Mouse (Mus musculus) megakaryocyte, adult 5-6 weeks (primary cell): ENCODE data around the gene Nhsl1. TPM values are rescaled to one million over a fixed set of nuclear protein-coding genes. Genes with fewer than 3 reads are reported as not detected.
"Not testable (repeated sequence)": the region's sequence is repeated elsewhere in the genome, so short reads cannot be mapped to it uniquely, and the experiment has no call there.

Experiments used
- ATAC-seq: 2 replicates; pipeline ENCODE4 v1.8.0; 2016; ENCODE audit warnings: mild to moderate bottlenecking, inconsistent platforms; ENCODE audit not compliant: poor library complexity, severe bottlenecking
- total RNA-seq, 2 experiments: library from RNA; stranded (forward) in 1 of 2; stranded (reverse) in 1 of 2; fragments of 153-499, 151-499 nt in 1 of 2; fragments of 221-1000, 200-1000 nt in 1 of 2; gene quantifications; 2 replicates each; pipeline versions ENCODE4 v1.2.3 to v1.2.4; 2015 to 2017

Nhsl1 gene
- total RNA-seq, 2 experiments from 2014 or later: 0.04 to 1.1 TPM

DNA sequence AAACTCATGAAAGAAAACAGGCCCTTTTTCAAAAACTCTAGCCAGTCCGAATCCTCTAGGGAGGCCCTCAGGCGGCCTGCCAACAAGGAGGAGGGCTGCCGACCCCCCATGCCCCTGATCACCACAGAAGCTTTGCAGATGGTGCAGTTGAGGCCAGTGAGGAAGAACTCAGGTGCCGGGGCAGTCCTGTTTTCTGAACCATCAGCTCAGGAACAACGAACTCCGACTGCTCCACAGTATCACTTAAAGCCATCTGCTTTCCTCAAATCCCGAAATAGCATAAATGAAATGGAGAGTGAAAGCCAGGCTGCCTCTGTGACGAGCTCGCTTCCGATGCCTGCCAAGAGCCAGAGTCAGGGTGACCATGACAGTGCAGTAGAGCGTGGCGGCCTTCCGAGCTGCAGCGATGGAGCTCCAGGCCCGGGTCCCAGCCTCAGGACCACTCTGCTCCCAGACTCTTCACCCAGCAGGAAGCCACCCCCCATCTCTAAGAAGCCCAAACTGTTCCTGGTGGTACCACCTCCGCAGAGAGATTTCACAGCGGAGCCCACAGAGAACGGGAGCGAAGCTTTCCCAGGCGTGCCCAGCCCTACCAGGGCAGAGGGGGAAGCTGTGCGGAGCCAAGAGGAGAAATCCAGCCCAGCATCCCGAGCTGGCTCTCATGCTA, 207.5 kb downstream of the Nhsl1 start:
- no peak for ATAC-seq

DNA sequence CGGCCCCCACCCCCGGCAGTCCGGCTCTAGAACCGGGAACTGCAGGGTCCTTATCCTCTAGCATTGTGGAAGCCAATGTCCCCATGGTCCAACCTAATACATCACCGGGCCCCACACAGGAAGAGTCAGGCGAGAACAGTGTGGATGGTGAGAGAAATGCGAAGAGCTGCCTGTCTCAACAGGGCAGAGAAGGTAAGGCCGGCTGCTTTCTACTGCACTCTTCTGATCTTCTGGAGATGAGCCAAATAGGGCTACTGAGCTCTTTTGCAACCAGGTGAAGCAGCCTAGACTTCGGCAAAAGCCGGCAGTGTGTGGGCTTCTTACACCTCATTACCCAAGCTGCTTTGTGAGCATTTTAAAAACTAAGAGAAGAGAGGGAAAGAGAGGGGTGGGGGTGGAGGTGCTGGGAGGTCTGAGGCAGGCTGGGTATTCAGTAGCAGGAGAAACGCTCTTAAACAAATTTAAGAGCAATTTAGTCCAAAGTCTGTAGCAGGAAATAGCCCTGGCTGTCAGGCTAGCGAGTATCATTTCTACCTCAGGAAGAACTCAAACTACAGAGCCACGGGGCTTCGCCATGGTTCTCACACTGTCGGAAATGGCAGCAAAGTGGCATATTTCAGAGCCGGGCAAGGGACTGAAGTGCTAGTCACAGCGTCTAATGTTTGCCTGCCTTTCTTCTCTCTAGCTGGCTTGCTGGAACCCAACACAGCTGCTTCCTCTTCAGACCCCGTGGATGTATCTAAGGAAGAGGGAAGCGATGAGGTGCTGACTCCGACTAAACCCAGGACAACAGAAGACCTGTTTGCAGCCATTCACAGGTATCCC, 208.3 kb downstream of the Nhsl1 start:
- ATAC-seq: peak; percentile 61

DNA sequence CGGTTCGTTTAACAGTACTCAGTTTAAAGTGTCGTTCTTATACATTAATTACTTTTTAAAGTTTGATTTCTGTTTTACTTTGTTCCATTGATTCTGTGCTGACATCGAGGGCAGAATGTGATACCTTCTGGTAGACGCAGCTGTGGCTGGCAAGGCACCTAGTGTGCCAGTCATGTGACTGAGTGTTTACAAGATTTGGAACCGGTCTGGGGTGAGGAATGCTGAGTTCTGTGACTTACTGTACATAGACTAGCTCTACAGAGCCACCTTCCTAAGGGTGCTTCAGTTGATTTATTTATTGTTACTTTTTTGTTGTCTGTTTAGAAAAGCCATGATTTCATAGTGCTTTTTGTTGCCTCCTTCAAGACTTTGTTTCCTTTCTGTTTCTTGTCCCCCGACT, 209.0 kb downstream of the Nhsl1 start:
- ATAC-seq: no peak

DNA sequence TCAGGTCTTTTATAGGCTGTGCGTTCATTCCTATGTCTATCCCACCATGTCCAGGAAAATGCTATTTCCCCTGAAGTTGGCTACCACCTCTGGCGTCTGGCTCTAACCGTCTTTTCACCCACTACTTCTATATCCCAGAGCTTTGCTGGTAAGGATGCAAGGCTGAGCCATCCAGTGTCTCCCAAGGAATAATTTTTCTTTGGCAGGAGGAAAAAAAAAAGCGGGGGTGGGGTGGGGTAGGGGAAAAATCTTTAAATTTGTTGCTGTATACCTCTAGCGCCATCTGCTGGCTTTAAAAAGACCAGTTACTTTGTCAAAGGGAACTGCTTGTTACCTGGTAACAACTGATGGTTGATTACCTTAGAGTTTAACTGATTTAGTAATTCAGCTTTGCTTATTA, 209.7 kb downstream of the Nhsl1 start:
- 0 out of 2 replicates have a peak, but pooled peaks have one; percentile 47 for ATAC-seq

DNA sequence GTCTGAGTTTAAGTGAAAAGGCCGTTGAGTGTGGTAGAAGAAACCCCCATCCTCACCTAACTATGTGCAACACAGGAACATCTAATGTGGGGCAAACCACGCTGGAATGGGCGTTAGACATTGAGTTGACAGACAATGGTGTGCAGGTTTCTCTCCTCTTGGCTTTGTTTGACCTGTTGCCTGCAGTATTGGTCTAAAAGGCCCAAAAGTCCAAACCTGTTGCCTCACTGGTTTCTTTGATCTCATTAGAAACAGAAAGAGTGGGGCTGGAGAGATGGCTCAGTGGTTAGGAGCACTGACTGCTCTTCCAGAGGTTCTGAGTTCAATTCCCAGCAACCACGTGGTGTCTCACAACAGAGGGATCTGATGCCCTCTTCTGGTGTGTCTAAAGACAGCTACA, 210.4 kb downstream of the Nhsl1 start:
- ATAC-seq: no peak

DNA sequence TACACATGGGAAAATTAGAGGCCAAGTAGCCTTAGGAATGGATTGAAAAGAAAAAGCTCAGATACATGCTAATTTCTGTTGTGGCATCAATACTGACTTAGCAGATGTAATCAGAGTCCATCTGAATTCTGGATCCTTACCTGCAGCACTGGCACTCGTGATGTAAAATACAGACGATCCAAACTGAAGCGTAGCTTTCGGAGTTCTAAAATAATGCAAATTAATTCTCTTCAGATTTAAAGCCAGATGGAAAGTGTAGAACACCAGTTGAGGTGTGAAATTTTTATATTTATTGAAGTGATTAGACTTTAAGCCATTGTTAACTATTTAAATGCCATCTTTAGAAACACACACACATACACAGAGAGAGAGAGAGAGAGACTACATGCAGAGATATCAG, 211.4 kb downstream of the Nhsl1 start:
- no peak for ATAC-seq

DNA sequence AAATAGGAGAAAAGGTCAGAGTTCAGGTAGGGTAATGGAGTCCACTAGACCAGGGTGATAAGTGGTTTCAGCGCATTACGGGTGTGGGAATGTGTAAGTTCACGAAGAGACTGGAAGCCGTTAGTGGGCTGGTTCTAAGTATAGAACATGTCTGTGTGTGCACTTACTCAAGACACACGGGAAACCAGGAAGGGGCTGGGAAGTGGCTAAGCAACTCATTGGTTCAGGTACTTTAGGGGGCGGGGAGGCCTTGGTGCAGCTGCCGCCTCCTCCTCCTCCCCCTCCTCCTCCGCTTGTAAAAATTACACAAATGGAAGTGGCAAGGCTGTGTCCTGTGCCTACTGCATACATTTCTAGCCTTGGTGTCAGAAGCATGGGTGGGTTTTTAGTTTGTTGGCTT, 213.5 kb downstream of the Nhsl1 start:
- ATAC-seq: no peak

DNA sequence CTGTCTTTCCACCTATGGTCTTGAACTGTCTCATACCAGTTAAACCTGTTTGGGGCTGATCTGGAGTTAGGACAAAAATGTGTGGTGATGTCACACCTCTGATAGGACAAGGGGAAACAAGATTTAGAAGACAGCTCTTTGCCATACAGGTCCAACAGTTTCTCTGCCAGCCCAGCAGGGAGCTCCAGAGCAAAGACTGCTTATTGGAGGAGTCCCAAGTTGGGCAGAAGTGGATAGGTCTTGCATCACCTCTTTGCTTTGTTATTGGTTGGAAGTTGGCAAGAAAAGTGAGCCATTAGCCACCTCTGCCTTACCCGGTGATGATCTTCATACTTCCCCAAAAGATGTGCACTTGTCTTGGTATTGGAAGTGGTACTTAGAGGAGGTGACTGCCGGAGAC, 218.1 kb downstream of the Nhsl1 start:
- ATAC-seq: no peak

DNA sequence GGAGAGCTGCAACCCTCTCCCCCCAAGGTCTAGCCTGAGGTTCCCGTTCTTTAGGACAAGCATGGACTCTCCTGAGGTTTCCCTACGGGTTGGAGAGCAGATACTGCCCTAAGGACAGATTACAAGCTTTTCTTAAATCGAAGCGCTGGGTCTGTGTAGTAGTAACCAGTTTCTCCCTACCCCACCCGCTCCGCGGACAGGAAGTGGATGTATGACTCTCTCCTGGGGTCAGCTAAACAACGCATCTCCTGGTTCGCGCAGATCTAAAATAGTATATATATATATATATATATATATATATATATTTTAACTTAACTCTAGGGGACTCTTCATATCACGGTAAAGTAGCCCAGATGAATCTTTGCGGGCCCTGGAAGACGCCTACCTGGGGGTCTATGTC, 226.5 kb downstream of the Nhsl1 start:
- no peak for ATAC-seq

DNA sequence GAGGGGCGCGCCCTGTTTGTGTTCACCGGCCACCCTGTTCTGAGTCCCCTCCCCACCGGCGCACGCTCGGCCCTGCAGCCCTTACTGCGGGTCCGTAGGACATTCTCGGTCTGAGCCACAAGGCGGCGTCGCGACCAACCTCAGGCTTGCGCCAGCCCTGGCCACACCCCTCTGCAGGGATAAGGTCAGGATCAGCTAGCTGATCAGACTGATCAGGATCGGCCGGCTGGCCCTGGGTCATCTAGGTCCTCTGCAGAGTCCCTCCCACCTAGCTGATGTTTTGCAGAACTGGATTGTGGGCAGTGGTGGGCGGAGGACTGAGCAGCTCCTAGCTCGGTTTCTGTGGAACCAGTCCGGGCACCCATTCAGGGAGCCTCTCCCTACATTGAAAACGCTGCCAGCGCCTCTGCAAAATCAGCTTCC, 227.0 kb downstream of the Nhsl1 start, which contains the start of gene Hebp2:
Gene Hebp2 (minus strand): TSS at position 264 of the 423 bp plus-strand sequence.
- peak; percentile 88 for ATAC-seq

DNA sequence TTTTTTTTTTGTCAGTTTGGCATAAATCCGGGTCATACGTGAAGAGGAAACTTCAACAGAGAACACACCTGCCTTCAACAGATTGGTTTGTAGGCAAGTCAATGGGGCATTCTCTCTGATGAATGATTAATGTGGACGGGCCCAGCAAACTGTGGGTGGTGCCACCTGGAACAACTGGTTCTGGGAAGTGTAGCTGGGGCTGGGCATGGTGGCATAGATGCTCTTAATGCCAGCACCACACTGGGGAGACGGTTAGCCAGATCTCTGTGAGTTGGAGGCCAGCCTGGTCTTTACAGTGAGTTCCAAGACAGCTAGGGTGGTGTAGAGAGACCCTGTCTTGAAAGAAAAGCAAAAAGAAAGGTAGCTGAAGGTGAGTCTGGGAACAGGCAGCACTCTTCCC, 228.6 kb downstream of the Nhsl1 start:
- no peak for ATAC-seq

DNA sequence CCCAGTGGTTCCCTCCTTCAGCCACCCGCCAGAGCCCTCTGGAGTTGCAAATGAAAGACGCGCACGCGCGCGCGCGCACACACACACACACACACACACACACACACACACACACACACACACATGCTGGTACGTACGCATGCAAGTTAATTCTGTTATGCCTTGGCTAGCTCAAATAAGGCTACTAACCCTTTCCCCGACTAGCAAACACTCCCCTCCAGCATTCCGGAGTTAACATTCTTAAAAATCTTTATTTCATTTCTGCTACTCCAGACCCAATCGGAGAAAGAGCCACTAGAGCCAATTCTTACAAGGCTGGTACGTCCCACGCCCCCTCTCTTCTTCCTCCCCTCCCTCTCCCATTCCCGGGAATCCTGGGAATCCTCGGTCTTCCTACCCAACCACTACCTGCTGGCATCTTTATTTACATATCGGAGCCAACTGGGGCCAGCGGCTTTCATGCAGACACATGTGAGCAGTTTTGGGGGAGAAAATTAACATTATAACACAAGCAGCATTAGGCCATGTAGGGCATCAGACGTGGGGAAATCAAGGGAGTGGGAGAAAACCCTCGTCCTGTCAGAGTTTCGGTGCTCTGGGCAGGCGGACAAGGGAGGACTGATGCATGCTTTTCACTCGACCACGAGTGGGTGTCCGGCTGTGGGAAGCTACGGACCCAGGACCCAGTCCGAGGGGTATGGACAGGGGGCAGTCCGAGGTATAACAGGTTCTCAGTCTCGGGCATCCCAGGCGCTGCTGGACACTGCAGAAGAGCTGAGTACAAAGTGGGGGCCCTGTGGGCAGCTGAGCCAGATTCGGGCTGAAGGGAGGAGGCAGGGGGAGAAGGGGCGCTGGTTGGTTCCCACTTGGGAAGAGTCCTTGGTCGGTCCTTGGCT, 230.8 kb downstream of the Nhsl1 start:
- ATAC-seq: no peak

DNA sequence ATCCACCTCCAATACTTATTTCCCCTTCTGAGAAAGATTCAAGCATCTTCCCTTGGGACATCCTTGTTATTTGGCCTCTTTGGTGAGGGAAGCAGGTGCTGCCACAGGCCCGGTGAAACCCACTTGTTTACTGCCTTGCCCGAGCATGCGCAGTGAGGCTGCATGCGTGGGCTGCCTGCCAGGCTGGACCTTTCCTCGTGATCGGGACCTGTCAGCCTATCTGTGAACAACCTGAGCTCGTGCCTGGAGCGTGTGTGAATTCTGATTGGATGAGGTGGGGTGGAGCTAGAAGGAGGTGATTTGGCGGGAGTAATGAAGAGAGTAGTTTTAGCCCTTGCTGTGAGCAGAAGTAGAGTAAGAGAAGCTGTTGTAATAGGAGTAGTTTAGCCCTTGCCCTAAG, 240.3 kb downstream of the Nhsl1 start:
- ATAC-seq: not testable (repeated sequence)

DNA sequence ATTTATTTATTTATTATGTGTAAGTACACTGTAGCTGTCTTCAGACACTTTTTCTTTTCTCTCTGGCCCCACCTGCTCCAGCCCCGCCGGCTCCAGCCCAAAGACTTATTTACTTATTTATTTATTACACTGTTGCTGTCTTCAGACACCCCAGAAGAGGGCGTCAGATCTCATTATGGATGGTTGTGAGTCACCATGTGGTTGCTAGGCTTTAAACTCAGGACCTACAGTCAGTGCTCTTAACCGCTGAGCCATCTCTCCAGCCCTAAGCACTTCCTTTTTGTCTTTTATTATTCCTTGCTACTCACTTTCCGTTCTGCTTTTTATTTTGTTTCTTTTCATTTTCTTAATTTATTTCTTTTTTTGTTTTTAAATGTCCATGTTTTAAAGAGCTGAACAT, 242.7 kb downstream of the Nhsl1 start:
- no peak for ATAC-seq

DNA sequence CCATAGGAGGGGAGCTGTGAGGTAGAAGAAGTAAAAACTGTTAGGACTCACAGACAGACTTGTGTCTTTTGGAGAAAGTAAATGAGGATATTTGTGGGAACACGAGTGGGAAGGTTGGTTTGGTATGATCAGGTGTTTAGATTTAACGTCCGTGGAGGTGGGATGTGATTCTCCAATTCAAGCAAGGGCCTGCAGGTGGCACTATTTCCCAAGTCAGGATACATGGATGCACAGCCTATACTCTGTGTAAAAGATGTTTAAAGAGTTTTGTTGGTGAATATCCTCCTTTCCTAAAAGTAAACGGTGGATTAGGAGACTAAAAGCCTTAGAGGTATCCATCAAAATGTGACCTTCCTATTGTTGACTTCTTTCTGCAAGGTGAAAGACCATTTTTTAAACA, 244.2 kb downstream of the Nhsl1 start:
- peak; percentile 54; the same call in 1 of the 2 replicates for ATAC-seq

DNA sequence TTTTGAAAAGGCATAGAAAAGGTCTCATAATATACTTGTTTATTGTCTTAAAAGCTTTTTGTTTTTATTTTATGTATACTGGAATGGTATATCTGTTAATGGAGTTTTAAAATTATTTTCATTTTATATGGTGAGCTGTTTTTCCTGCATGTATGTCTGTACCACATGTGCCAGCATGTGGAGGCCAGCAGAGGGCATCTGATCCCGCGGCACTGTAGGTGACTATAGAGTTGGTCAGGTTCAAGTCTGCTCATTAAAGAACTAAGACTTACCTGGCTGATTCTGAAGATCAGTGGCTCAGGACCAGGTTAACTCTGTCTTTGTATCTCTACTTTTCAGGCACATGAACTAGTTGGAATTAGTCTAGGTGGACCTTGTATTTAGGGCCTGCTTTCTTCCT, 253.8 kb downstream of the Nhsl1 start:
- no peak for ATAC-seq

Other genes starting within 250 kb of the Nhsl1 start
- gene Ect2l, start 108.1 kb upstream of the Nhsl1 start, total RNA-seq (2015): not detected in 2 replicates
- gene Ect2l, start 108.1 kb upstream of the Nhsl1 start, total RNA-seq (2017): not detected in 2 replicates
- 9.7 and 12.4 TPM in 2 replicates for gene Ccdc28a, start 84.0 kb upstream of the Nhsl1 start, total RNA-seq (2015)
- 5.9 and 6.9 TPM in 2 replicates for gene Ccdc28a, start 84.0 kb upstream of the Nhsl1 start, total RNA-seq (2017)
- 0.09 TPM in 1 of 2 replicates, not detected in the other for gene Hebp2, start 227.1 kb downstream of the Nhsl1 start, total RNA-seq (2015)
- gene Hebp2, start 227.1 kb downstream of the Nhsl1 start, total RNA-seq (2017): not detected in 2 replicates